Mouse (Mus musculus): Measurements from ENCODE around the gene Klhl5. TPM values are rescaled to one million over a fixed set of nuclear protein-coding genes. Genes with fewer than 3 reads are reported as not detected.

Klhl5 gene
- polyA plus RNA-seq, 1 experiment from 2014 or later = 13.0 TPM

- Histone ChIP-seq H3K27ac (no peak overlapping the region), H3K27me3 (ENCODE audit: insufficient read depth, poor library complexity, severe bottlenecking) (no peaks in the 10 kb centered on the region), H3K9me3 (no peaks in the 10 kb centered on the region), H3K36me3 (no peaks in the 10 kb centered on the region), H3K4me1 (no peaks in the 10 kb centered on the region), H3K4me3 (no peak overlapping the region)
- DNase-seq (ENCODE audit: low spot score) = no peak
- 63% methylated on average over 9 of the region's 9 CpGs for WGBS
Observed at GRCm38 (mm10) chr5:65079881-65080280, 27.5 kb upstream of the Klhl5 start.

GRCm38 (mm10) chr5:65081836-65082235 lies 25.5 kb upstream of the Klhl5 start:
- Histone ChIP-seq H3K27ac (no peak overlapping the region), H3K9me3 (no peaks in the 10 kb centered on the region), H3K4me1 (peaks cover 3% of the 10 kb centered on the region; the same call in 1 of the 2 replicates), H3K36me3 (no peaks in the 10 kb centered on the region), H3K27me3 (ENCODE audit: insufficient read depth, poor library complexity, severe bottlenecking) (no peaks in the 10 kb centered on the region), H3K4me3 (no peak overlapping the region)
- DNase-seq (ENCODE audit: low spot score) = no peak
- 85% methylated on average over 4 of the region's 4 CpGs for WGBS

- 67% methylated on average over 6 of the region's 6 CpGs for WGBS
- H3K27me3 ChIP-seq (ENCODE audit: insufficient read depth, poor library complexity, severe bottlenecking) = no peaks in the 10 kb centered on the region
- no peak overlapping the region for H3K27ac ChIP-seq
- no peaks in the 10 kb centered on the region for H3K36me3 ChIP-seq
- H3K4me3 ChIP-seq = no peak overlapping the region
- H3K4me1 ChIP-seq = peaks cover 3% of the 10 kb centered on the region; the same call in 1 of the 2 replicates
- no peaks in the 10 kb centered on the region for H3K9me3 ChIP-seq
- DNase-seq (ENCODE audit: low spot score) = no peak
Observed at GRCm38 (mm10) chr5:65086522-65086921, 20.8 kb upstream of the Klhl5 start.

GRCm38 (mm10) chr5:65089707-65090106 lies 17.6 kb upstream of the Klhl5 start:
- no peak overlapping the region for H3K4me3 ChIP-seq
- no peaks in the 10 kb centered on the region for H3K27me3 ChIP-seq (ENCODE audit: insufficient read depth, poor library complexity, severe bottlenecking)
- H3K36me3 ChIP-seq = no peaks in the 10 kb centered on the region
- WGBS = 71% methylated on average over 3 of the region's 3 CpGs
- peaks cover 3% of the 10 kb centered on the region; the same call in 1 of the 2 replicates for H3K4me1 ChIP-seq
- DNase-seq (ENCODE audit: low spot score) = no peak
- no peak overlapping the region for H3K27ac ChIP-seq
- no peaks in the 10 kb centered on the region for H3K9me3 ChIP-seq

DNA sequence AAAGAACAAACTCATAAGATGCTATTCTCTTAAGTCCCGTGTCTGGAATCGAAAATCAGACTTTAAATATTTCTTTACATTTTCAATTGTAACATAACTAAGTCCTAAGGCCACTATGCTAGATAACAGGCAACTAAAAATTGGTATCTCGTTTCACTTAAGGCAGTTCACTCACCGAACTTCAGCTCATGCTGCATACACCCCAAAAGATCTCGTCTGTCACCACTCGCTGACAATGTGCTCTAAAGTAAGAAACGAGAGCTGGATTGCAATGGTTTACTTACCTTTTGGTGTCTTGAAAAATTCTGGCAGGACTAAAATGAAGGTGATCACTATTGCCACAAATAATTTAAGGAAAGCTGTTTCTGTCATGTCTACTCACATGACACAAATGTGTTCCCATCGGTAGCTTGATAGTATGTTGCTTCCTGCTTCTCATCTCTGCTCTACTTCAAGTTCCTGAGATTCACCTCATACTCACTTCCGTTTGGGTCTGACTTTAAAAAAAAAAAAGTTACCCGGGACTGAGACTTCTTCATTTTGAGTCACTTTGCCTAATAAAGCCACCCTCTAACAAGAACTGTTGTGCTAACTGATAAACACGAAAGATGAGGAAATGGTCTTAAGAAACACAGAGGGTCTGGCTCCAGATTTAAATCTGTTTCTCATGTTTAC lies 16.0 kb upstream of the Klhl5 start:
- no peaks in the 10 kb centered on the region for H3K36me3 ChIP-seq
- no peak overlapping the region for H3K27ac ChIP-seq
- H3K9me3 ChIP-seq = no peaks in the 10 kb centered on the region
- H3K4me1 ChIP-seq = peaks cover 3% of the 10 kb centered on the region; the same call in 1 of the 2 replicates
- no peak for DNase-seq (ENCODE audit: low spot score)
- H3K4me3 ChIP-seq = no peak overlapping the region
- H3K27me3 ChIP-seq (ENCODE audit: insufficient read depth, poor library complexity, severe bottlenecking) = no peaks in the 10 kb centered on the region
- 63% methylated on average over 11 of the region's 11 CpGs for WGBS

DNA sequence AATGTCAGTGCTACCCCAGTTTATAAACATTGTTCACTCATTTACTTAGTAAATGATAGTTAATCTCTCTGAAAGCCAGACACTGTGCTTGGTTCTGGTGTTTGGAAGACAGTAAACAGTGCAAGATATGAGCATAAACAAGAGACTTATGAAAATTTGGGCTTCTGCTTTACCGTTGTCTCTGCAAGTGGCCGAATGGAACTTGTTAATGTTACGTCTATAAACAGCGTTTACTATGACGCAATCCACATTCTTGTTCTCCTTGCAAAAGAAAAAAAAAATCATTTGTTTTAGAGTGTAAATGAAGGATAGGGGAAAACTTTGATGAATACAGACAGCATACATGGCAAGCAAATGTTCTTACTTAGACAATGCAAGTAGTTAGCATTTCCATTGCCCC lies 15.4 kb upstream of the Klhl5 start, which contains the start of gene Tmem156:
TSS of gene Tmem156 (minus strand) at position 212 of the 400 bp plus-strand sequence.
- WGBS = 85% methylated on average over 5 of the region's 5 CpGs
- H3K27ac ChIP-seq = no peak within 1 kb of the TSS
- H3K9me3 ChIP-seq = no peaks in the 10 kb centered on the region
- no peaks in the 10 kb centered on the region for H3K36me3 ChIP-seq
- no peaks in the 10 kb centered on the region for H3K4me1 ChIP-seq
- no peak within 1 kb of the TSS for H3K4me3 ChIP-seq
- no peak for DNase-seq (ENCODE audit: low spot score)
- H3K27me3 ChIP-seq (ENCODE audit: insufficient read depth, poor library complexity, severe bottlenecking) = no peaks in the 10 kb centered on the region

DNA sequence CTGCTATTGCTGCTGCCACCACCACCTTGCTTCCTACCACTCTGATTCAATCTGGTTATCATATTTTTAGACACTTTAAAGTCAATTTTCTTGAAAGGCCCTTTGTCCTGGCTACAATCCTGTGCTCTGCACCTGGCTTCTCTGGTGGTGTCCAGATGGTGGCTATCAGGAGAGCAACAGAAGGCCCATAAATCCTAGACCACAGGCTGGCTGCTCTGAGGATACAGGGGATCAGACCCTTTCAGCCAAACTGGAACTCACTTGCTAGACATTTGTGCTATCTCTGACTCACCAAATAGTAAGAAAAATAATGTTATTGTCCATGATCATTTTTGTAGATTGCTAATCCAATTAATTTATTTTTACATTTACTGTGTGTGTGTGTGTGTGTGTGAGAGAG lies 13.6 kb upstream of the Klhl5 start:
- Histone ChIP-seq H3K27ac (no peak overlapping the region), H3K9me3 (no peaks in the 10 kb centered on the region)
- no peak for DNase-seq (ENCODE audit: low spot score)

GRCm38 (mm10) chr5:65094902-65095545 lies 12.3 kb upstream of the Klhl5 start:
- H3K27me3 ChIP-seq (ENCODE audit: insufficient read depth, poor library complexity, severe bottlenecking) = no peaks in the 10 kb centered on the region
- no peaks in the 10 kb centered on the region for H3K4me1 ChIP-seq
- H3K9me3 ChIP-seq = no peaks in the 10 kb centered on the region
- no peaks in the 10 kb centered on the region for H3K36me3 ChIP-seq
- DNase-seq (ENCODE audit: low spot score) = no peak
- H3K27ac ChIP-seq = no peak overlapping the region
- WGBS = 80% methylated on average over 7 of the region's 7 CpGs
- H3K4me3 ChIP-seq = no peak overlapping the region

More for the DNA sequence above, 13.6 kb upstream of the Klhl5 start:
- Histone ChIP-seq H3K27me3 (ENCODE audit: insufficient read depth, poor library complexity, severe bottlenecking) (no peaks in the 10 kb centered on the region), H3K36me3 (no peaks in the 10 kb centered on the region), H3K4me1 (no peaks in the 10 kb centered on the region), H3K4me3 (no peak overlapping the region)

GRCm38 (mm10) chr5:65096082-65096481 lies 11.3 kb upstream of the Klhl5 start:
- Histone ChIP-seq H3K4me3 (no peak overlapping the region), H3K9me3 (no peaks in the 10 kb centered on the region), H3K27me3 (ENCODE audit: insufficient read depth, poor library complexity, severe bottlenecking) (no peaks in the 10 kb centered on the region), H3K4me1 (no peaks in the 10 kb centered on the region), H3K27ac (no peak overlapping the region), H3K36me3 (no peaks in the 10 kb centered on the region)
- WGBS = 80% methylated on average over 3 of the region's 3 CpGs
- no peak for DNase-seq (ENCODE audit: low spot score)

GRCm38 (mm10) chr5:65096805-65097204 lies 10.5 kb upstream of the Klhl5 start:
- H3K36me3 ChIP-seq = no peaks in the 10 kb centered on the region
- no peak overlapping the region for H3K4me3 ChIP-seq
- no peak overlapping the region for H3K27ac ChIP-seq
- no peak for DNase-seq (ENCODE audit: low spot score)
- H3K27me3 ChIP-seq (ENCODE audit: insufficient read depth, poor library complexity, severe bottlenecking) = no peaks in the 10 kb centered on the region
- 83% methylated on average over 3 of the region's 3 CpGs for WGBS
- H3K4me1 ChIP-seq = peaks cover 2% of the 10 kb centered on the region
- H3K9me3 ChIP-seq = no peaks in the 10 kb centered on the region

DNA sequence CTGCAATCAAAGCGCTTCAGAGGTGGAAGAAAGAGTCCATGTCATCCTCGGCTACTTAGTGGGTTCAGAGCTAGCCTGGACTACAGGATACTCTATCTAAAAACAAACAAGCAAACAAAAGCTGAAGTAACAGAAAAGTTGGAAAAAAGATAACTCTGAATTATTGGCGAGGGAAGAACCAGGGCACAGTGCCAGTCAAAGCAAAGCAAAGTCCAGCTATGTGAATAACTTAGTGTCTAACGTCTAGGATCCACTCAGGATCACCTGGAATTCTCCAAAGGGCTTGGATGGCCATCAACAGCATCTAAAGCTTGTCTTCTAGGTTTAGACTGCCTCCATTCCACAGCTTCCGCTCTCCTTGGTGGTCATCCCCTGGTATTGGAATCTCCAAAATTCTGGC lies 9.9 kb upstream of the Klhl5 start:
- 75% methylated on average over 5 of the region's 5 CpGs for WGBS
- Histone ChIP-seq H3K36me3 (no peaks in the 10 kb centered on the region), H3K4me3 (no peak overlapping the region), H3K27me3 (ENCODE audit: insufficient read depth, poor library complexity, severe bottlenecking) (no peaks in the 10 kb centered on the region), H3K4me1 (peaks cover 9% of the 10 kb centered on the region), H3K27ac (no peak overlapping the region), H3K9me3 (no peaks in the 10 kb centered on the region)
- DNase-seq (ENCODE audit: low spot score) = no peak

- WGBS = 84% methylated on average over 11 of the region's 11 CpGs
- peaks cover 14% of the 10 kb centered on the region for H3K4me1 ChIP-seq
- H3K27ac ChIP-seq = no peak overlapping the region
Observed at GRCm38 (mm10) chr5:65100002-65100401, 7.3 kb upstream of the Klhl5 start.

DNA sequence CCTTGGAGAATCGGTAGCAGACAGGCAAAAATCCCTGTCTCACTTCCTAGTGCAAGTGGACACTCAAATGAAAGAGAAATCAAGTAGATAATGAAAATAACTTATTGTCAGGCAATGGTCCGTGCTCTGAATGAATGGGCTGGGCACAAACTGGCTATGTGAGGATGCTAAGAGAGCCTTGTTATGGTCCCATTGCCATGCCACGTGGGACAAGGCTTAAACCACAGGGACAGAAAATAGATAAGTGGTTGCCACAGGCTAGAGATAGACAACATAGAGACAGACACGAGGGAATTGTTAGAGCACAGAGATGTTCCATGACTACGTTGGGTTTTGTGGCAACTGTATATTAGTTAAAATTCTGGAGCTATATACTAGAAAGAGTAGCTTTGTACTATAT lies 6.1 kb upstream of the Klhl5 start:
- WGBS = 71% methylated on average over 5 of the region's 5 CpGs
- DNase-seq (ENCODE audit: low spot score) = no peak
- Histone ChIP-seq H3K36me3 (no peaks in the 10 kb centered on the region), H3K27me3 (ENCODE audit: insufficient read depth, poor library complexity, severe bottlenecking) (no peaks in the 10 kb centered on the region), H3K27ac (no peak overlapping the region), H3K9me3 (no peaks in the 10 kb centered on the region), H3K4me1 (peaks cover 14% of the 10 kb centered on the region), H3K4me3 (no peak overlapping the region)

More at GRCm38 (mm10) chr5:65100002-65100401, 7.3 kb upstream of the Klhl5 start:
- DNase-seq (ENCODE audit: low spot score) = no peak
- no peak overlapping the region for H3K4me3 ChIP-seq
- no peaks in the 10 kb centered on the region for H3K36me3 ChIP-seq
- H3K27me3 ChIP-seq (ENCODE audit: insufficient read depth, poor library complexity, severe bottlenecking) = no peaks in the 10 kb centered on the region
- H3K9me3 ChIP-seq = no peaks in the 10 kb centered on the region
